Mouse (Mus musculus) fibroblast of lung, adult 2 months (primary cell): ENCODE measurements around the gene Xrcc1.

Experiments
- DNase-seq: peaks from one replicate; pipeline ENCODE4 v3.0.0-alpha.2; 2011; ENCODE audit warnings: low read depth

Gene Xrcc1

DNA sequence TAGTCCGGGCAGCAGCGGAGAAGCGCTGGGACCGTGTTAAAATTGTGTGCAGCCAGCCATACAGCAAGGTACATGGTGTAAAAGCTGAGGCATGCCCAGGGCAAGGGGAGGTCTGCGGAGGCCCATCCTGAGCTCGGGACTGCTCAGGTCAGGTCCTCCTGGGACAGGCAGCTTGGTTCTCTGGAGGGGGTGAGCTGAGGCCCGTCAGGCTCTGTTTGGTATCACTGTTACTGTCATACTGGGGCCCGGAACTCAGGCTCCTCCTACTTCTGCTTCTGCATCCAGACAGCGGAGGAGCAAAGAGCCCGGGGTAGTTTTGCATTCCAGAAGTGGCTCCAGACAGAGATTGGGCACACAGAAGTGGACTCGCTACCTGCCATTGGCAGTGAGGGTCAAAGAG lies 19.5 kb downstream of the Xrcc1 start:
- DNase-seq = no peak

- DNase-seq = no peak
Observed at GRCm38 (mm10) chr7:24566206-24566605, 20.1 kb downstream of the Xrcc1 start.

GRCm38 (mm10) chr7:24568512-24568911 lies 22.4 kb downstream of the Xrcc1 start:
- no peak for DNase-seq

DNA sequence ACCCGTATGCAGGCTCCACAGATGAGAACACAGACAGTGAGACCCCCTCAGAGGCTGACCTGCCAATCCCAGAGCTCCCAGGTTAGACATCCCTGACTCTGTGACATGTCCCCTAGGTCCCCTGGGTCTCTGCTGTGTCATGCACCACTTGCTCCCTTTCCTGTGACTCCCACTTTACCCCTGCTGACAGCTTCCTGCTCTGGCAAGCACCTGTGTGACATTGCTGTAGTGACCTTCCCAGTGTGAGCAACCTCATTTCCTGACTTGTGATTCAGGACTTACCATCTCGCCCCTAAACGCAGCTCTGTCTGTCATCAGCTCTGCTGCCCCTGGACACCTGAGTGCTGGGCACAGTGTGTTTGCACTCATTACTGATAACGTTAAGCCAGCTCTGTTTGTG lies 25.0 kb downstream of the Xrcc1 start:
- no peak for DNase-seq

- no peak for DNase-seq
Observed at GRCm38 (mm10) chr7:24572455-24572854, 26.4 kb downstream of the Xrcc1 start.

DNA sequence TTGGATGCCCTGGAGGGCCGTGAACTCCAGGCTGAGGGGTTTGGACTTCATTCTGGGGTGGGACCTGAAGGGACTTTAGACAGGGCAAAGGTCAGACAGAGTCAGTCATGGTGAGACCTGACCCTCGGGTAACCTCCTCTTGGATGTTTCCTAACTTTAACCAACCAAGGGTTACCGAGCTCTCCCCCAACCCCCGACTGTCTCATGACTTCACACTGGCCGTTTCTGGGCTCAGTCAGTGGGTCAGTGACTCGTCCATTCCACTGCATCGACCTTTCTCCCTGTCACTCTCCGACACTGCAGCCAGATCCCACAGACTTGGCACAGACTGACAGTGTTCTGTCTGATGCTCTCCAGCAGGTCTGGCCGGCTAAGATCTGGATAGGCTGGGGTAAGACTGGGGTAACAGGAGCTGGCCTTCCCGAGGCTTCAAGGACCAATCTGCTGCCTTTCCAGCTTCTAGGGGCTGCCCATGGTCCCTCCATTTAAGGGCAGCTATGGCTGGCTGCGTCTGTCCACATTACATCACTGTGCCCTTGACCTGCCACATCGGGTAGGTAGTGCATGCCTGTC lies 28.2 kb downstream of the Xrcc1 start:
- DNase-seq = peak; percentile 33

DNA sequence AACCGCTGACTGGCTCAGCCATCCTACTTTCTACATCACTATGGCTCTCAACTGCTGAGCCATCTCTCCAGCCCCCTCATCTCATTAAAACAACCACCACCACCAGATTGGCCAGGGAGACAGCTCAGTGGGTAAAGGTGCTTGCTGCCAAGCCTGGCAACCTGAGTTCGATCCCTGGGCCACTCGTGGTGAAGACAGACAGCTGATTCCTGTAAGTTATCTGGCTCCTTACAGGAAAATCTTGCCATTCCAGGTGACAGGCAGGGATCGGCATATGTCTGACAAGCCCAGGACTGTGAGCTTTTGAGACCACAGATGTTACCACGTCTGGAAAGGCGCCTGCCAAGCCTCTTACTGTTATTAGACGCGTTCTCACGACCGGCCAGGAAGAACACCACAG lies 31.7 kb downstream of the Xrcc1 start:
- DNase-seq = no peak

GRCm38 (mm10) chr7:24584876-24585275 lies 38.8 kb downstream of the Xrcc1 start:
- no peak for DNase-seq

DNA sequence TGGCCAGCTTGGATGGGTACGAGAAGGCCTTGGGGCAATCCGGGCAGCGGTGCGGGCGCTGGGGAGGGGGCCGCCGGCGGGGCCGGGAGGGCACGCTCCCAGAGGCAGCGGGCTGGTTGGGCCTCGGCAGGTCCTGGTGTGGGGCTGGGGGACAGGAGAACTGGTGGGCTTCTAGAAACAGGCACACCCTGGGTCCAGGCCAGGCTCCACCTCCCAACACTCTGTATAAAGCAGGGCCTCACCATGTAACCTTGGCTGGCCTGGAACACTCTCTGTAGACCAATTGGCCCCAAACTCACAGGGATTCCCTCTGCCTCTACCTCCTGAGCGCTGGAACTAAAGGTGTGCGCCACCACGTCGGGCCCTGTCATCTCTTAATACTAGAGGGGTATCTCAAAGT lies 39.9 kb downstream of the Xrcc1 start:
- DNase-seq = no peak

DNA sequence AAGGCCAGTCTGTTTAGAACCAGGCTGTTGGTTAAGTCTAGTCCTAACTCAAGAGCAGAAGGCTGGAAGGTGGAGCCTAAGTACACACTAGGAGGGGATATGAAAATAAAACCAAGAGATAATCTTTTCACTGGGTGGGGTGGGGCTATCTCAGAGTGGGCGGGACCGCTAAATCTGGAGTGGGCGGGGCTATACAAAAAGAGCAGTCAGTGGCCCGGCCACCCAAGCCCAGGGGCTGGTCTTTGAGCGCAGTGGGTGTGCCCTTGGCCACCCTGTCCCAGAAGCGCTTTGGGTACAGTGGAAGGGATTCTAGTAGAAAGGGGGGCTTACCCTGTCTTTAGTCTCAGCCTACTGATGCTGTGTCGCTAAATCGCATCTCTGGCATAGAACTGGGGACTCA lies 40.7 kb downstream of the Xrcc1 start:
- no peak for DNase-seq

- DNase-seq = no peak
Observed at GRCm38 (mm10) chr7:24587330-24588105, 41.4 kb downstream of the Xrcc1 start, which contains the start of the genes Ethe1 and Zfp575. Gene Ethe1, plus strand, starts transcription at chr7:24587543. Gene Zfp575, minus strand, starts transcription at chr7:24587641.

DNA sequence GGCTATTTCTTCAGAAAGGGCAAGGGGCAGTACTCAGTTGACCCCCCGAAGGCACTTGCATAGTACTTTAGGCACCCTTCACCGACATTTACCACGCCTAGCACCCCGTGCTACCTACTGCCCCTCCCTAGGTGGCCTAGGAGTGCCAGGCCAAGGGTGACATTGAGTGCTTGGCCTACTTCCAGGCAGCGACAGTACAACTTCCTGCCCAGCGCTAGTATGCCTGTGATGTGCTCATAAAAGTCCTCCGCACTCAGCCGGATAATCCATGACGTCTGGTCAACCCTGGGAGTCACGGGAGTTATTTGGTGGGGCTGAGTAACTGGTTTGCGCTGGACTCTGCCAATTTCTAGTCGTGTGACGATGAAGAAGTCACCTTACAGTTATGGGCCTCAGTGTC lies 42.2 kb downstream of the Xrcc1 start:
- DNase-seq = no peak

GRCm38 (mm10) chr7:24591735-24592134 lies 45.6 kb downstream of the Xrcc1 start:
- no peak for DNase-seq

- no peak for DNase-seq
Observed at GRCm38 (mm10) chr7:24592163-24592562, 46.1 kb downstream of the Xrcc1 start.

DNA sequence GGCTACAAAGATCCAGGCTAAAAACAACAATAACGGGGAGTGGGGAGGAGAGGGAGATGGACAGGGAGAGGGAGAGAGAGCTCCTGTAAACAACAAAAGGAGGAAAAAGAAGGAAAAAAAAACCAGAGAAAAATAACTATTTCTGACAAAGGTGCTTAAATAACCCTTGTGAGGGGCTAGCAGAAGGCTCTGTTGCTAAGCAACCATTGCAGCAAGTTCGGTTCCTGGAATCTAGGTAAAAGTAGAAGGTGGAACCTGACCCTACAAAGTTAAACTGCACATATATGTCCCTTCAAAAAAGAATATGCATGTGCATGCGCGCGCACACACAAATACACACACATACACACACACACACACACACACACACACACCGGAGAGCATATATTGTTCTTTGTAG lies 46.7 kb downstream of the Xrcc1 start:
- no peak for DNase-seq

DNA sequence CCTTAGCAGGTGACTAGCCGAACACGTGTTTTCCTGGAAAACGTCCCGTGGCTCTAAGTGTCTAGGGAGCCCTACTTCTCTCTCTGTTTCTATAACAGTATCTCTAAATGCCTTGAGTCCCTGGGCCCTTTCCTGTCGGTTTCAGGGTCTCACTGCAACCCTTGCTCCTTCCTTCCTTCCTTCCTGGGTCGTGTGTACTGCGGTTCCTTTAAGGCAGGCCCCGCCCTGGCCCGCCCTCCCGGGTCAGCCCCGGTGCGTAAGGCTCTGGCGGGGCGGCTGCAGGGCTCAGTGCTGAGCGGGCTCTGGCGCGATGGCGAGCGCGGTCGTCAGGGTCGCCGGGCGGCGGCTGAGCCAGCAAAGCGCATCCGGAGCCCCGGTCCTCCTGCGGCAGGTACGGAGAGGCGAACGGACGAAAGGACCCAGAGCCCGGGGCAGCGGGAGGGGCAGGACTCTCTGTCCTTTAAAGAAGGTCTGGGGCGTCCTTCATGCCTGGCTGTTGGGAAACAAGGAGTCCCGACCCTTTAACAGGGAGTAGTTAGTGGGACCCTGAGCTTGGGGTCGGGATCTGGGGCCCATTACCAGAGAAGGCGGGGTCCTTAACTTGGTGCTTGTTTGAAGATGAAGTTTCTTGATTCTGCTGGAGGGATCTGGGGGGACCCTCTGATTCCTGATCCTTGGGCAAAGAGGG lies 47.7 kb downstream of the Xrcc1 start:
- peak; percentile 23 for DNase-seq

DNA sequence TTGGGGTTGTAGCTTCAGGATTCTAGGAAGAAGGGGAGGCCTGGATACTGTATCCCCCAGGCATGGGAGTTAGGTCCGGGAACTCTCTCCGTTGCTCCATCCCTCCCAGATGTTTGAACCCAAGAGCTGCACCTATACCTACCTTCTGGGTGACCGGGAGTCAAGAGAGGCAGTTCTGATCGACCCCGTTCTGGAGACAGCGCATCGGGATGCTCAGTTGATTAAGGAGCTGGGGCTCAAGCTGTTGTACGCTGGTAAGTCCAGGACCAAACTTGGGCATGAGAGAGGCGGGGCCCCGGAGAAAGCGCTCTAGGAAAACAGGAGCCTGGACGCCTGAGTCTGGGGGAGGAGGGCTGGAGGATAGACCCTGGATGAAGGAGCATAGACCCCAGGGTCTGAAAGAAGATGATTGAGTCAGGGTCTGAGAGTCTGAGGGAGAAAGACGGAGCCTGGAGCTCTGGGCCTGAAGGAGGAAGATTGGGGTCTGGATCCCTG lies 48.3 kb downstream of the Xrcc1 start:
- DNase-seq = no peak

DNA sequence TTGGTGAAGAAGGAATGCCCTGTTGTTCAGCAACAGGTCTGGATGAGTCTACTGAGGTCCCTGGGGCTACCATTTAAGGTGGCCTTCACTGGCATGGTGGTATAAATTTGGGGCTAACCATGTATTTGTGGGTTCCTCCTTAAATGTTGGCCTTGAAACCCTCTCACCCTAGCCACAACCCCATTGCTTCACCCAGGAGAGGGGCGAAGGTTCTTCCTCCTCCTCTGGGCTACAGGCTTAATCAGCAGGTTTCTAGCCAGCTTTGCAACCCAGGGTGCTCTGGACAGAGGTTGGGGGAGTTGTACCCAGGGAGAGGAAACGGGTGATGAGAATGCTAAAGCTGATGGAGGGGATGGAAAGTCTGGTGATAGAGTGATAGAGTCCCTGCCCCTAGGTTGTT lies 49.4 kb downstream of the Xrcc1 start:
- DNase-seq = no peak

DNA sequence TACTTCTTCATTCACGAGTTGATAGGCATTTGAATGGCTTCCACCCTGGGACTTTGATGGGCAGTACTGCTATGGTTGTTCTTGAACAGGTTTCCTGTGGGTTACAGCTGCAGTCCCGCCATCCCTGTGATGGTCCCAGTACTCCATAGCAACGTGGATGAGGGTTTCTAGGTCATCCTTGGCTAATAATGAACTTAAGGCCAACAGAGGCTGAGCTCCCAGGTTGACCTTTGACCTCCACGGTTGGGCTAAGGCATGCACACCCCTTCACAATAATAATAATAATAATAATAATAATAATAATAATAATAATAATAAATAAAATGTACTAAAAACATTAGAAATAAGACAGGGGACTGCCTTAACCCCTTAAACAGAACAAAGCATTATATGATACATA lies 52.0 kb downstream of the Xrcc1 start:
- DNase-seq = no peak

DNA sequence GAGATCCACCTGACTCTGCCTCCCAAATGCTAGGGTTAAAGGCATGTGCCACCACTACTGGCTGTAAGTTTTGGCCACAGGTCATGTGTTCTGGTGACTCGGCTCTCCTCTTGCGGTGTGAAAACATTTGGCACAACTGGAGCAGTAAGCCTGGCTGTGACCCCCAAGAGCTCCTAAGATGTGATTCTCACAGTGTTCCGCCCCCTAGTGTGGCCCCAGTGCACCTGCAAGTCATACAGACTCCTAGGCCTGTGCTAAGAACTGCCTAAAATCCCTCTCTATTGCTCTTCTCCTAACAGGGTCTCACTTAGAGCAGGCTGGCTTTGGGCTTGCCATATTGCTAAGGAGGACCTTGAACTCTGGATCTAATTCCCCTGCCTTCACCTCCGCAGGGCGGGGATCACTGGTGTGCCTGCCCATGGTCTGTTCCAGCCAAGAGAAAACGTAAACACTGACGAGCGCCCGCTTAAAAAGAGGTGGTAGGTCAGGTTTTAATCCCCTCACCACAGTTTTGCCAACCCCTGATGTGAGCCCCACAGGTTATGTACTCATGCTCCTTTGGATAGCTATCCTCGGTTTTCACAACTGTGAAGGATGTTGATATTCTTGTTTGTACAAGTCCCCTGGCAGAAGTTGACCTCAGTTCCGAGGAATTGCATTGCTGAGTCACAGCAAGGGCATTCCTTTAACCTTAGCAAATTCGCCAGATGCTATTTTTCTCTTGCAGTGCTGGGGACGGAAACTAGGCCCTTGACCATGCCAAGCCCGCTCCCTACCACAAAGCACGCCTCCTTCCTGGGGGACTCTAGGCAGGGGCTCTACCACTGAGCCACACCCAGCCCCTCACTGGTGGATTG lies 53.4 kb downstream of the Xrcc1 start:
- peak; percentile 23 for DNase-seq

DNA sequence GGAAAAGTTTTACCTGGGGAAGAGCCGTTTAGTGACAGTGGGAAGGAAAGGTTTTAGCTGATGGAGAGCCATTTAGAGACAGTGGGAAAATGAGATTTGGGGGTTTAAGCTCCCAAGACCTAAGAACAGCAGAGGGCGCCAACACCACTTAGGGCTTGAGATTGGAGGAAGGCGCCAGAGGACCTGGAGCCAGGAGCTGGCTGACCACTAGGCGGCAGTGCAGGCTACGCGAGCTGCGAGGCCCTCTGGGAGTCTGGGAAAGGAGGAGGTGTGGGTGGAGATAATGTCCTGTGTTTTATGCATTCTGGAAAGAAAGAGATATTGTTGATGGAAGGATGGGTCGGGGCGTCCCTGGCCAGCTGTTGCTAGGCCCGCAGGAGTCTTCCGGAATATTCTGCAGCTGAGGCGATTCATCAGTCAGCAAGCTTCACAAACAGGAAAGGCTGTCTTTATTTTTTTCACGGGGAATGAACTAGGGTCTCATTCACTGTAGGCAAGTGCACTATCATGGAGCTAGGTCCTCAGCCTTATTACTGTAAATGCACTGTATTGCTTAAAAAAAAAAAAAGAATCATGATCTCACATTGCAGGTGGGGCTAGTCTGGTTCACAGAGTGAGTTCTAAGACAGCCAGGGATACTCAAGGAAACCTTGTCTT lies 55.0 kb downstream of the Xrcc1 start:
- DNase-seq = peak; percentile 73

DNA sequence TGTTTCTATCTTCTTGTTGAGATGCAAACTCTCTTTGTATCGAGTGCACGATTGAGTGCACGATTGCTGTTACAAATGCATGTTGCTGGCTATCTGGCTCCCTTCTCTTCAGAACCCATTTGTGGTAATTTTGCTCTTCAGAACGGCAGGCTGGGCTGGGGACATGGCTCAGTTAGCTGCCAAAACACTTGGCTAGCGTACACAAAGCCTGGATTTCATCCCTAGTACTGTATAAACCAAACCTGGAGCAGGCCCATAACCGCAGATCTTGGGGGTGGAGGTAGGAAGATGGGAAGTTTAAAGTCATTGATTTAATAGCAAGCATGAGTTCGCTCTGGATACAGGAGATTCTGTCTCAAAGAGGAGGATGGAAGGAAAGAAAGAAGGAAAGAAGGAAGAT lies 59.5 kb downstream of the Xrcc1 start:
- peak; percentile 71 for DNase-seq
